Mouse (Mus musculus) thymus, adult 2 months (tissue): ENCODE results near the gene H2-Oa. TPM values are rescaled to one million over a fixed set of nuclear protein-coding genes. Genes with fewer than 3 reads are reported as not detected.

Experiments
- DNase-seq: peaks from one replicate; pipeline ENCODE4 v3.0.0; 2021
- H3K27ac ChIP-seq: fragments of 200-500 bp; 2 replicates; pipeline ENCODE4 v1.5.1; 2012; ENCODE audit warnings: low read length, control low read depth; ENCODE audit not compliant: control insufficient read depth, insufficient read depth
- H3K27me3 ChIP-seq: fragments of 200-500 bp; 2 replicates; pipeline ENCODE4 v1.6.1; 2012; ENCODE audit warnings: mild to moderate bottlenecking, low read length, moderate library complexity, mixed read lengths; ENCODE audit not compliant: control insufficient read depth, insufficient read depth
- H3K36me3 ChIP-seq: fragments of 200-500 bp; 2 replicates; pipeline ENCODE4 v1.6.1; 2012; ENCODE audit warnings: mild to moderate bottlenecking, low read length, moderate library complexity; ENCODE audit not compliant: control insufficient read depth, insufficient read depth
- H3K4me1 ChIP-seq: fragments of 200-500 bp; replicated peaks from 2 replicates; pipeline ENCODE4 v1.6.1; 2012; ENCODE audit warnings: low read length; ENCODE audit not compliant: control insufficient read depth, insufficient read depth
- H3K4me3 ChIP-seq: fragments of 200-500 bp; 2 replicates; pipeline ENCODE4 v1.5.1; 2012; ENCODE audit warnings: mild to moderate bottlenecking, low read length, control low read depth, moderate library complexity; ENCODE audit not compliant: control insufficient read depth, insufficient read depth
- CTCF ChIP-seq: fragments of 200-500 bp; IDR thresholded peaks from 2 replicates; pipeline ENCODE4 v1.5.1; 2012; ENCODE audit warnings: mild to moderate bottlenecking, control low read depth, low read length, moderate library complexity, borderline replicate concordance; ENCODE audit not compliant: control insufficient read depth, poor library complexity, insufficient read depth; ENCODE audit errors: extremely low read depth
- POLR2A ChIP-seq: fragments of 200-500 bp; IDR thresholded peaks from 2 replicates; pipeline ENCODE4 v1.6.1; 2012; ENCODE audit warnings: mild to moderate bottlenecking, low read length, control low read depth, moderate library complexity; ENCODE audit not compliant: control insufficient read depth, poor library complexity, insufficient read depth; ENCODE audit errors: extremely low read depth
- WGBS: fragments of 180-500 bp; shearing (Covaris S2); methylation state at CpG from one replicate; pipeline ENCODE4 v1.1.7; 2018; 5-methylcytosine and 5-hydroxymethylcytosine counted together
- polyA plus RNA-seq: library from polyadenylated mRNA; depleted of rRNA; stranded (reverse); fragments of >200 nt; gene quantifications from 2 replicates; pipeline ENCODE4 v1.2.3, GENCODE M21; 2012

H2-Oa gene
- polyA plus RNA-seq, 1 experiment = 154 TPM

DNA sequence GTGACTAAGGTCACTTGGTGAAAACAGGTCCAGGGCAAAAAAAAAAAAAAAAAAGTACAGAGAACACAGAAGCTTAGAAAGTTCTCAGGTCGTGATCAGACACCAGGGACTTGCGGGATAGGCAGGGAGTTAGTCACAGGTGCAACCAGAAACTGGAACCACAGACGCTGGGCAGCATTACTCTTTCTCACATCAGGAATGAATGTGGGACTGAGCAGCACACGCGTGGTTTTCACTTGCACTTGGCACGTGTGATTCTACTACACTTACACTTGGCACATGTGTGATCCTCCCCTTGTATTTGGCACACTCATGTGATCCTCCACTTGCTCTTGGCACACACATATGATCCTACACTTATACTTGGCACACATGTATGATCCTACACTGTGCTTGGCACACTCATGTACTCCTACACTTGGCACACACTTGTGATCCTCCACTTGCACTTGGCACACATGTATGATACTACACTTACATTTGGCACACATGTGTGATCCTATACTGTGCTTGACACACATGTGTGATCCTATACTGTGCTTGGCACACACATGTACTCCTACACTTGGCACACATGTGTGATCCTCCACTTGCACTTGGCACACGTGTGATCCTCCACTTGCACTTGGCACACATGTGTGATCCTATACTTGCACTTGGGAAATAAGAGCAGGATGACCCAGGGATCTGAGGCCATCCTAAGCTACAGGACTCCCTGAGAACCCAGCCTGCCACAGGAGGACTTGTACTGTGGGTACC lies 15.1 kb downstream of the H2-Oa start:
- WGBS = 34% methylated on average over 7 of the region's 7 CpGs
- TF ChIP-seq POLR2A (no peak), CTCF (no peak)
- DNase-seq = no peak
- peaks cover 6% of the 10 kb centered on the region for H3K4me1 ChIP-seq
- no peak overlapping the region for H3K27ac ChIP-seq
- H3K27me3 ChIP-seq = no peaks in the 10 kb centered on the region
- peaks cover 20% of the 10 kb centered on the region for H3K36me3 ChIP-seq
- H3K4me3 ChIP-seq = no peak overlapping the region

DNA sequence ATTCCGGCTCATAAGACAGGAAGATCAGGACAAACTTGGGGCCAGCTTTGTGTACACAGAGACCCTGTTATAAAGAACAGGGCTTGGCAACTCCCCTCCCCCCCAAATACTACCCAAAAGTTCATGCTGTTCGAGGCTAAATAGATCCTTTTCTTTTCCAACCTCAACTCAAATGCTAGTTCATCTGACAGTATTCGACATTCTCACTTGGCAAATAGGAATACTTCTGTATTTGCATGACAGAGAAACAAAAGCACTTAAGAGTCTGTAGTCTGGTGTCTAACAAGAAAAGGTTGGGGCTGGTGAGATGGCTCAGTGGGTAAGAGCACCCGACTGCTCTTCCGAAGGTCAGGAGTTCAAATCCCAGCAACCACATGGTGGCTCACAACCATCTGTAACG lies 16.3 kb downstream of the H2-Oa start:
- DNase-seq = no peak
- H3K27ac ChIP-seq = no peak overlapping the region
- TF ChIP-seq CTCF (no peak), POLR2A (no peak)
- H3K27me3 ChIP-seq = no peaks in the 10 kb centered on the region
- H3K4me1 ChIP-seq = peaks cover 3% of the 10 kb centered on the region
- WGBS = 95% methylated on average over 5 of the region's 6 CpGs
- H3K4me3 ChIP-seq = no peak overlapping the region
- H3K36me3 ChIP-seq = peaks cover 32% of the 10 kb centered on the region

DNA sequence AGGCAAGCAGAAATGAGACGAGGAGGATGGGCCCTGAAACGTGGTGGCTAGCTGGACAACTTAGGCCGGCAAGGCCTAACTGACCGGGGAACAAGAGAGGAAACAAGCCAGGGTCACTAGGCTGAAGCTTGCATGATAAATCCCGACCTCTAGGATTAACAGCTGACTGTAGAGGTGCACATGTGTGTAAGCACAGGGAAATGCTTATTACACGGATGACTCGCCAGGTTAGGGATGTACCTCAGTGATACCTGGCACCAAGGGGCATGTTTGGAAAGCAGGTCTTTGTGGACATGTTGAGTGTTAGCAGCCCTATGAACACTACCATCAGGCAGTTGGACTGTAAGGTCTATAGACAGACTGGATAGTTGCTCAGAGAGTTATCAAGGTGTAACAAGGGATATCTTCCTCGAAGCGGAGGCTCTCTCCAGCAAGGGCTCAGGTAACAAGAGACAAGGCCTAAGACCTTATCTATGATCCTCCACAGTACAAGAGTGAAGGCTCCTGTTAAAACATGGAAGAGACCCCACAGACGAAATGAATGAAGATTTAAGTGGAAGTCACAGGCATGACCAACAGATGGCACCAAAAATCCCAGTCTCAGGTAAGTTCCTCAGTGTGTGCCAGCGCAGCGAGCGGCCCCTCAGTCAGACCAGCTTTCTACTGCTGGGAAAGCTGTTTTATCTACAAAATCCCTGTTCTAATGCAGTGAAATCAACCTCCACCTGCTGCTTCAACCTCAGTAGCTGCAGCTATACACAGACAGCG lies 17.1 kb downstream of the H2-Oa start:
- TF ChIP-seq CTCF (0 out of 2 replicates have a peak, but pooled peaks have one; percentile 34), POLR2A (no peak)
- no peaks in the 10 kb centered on the region for H3K27me3 ChIP-seq
- no peaks in the 10 kb centered on the region; the same call in 1 of the 2 replicates for H3K4me1 ChIP-seq
- WGBS = 78% methylated on average over 14 of the region's 14 CpGs
- peak overlapping the region; percentile 24; the same call in 1 of the 2 replicates for H3K27ac ChIP-seq
- DNase-seq = peak; percentile 53
- no peak overlapping the region for H3K4me3 ChIP-seq
- peaks cover 40% of the 10 kb centered on the region for H3K36me3 ChIP-seq

DNA sequence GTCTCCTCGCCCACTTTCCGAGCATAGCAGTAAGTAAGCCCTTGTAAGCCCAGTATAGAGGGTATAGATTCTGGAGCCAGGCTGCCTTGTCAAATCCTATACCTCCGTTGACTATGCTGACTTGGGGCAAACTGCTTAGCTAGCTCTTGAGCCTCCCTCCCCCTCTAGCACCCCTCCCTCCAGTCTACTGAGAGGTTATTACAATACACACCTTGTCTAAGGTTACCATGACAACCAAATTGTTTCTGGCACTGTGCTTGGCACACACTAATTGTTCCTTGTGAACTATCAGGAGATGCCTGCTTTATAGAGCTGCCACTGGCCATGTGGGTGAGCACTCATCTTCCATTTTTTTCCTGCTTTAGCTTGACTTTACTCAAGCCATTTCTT lies 17.7 kb downstream of the H2-Oa start:
- Histone ChIP-seq H3K4me1 (peaks cover 1% of the 10 kb centered on the region), H3K27ac (peak overlapping the region; percentile 24; the same call in 1 of the 2 replicates), H3K36me3 (peaks cover 45% of the 10 kb centered on the region), H3K4me3 (no peak overlapping the region), H3K27me3 (no peaks in the 10 kb centered on the region)
- WGBS = 78% methylated on average over 3 of the region's 3 CpGs
- no peak for DNase-seq
- no peak for TF ChIP-seq POLR2A
- no peak for TF ChIP-seq CTCF

DNA sequence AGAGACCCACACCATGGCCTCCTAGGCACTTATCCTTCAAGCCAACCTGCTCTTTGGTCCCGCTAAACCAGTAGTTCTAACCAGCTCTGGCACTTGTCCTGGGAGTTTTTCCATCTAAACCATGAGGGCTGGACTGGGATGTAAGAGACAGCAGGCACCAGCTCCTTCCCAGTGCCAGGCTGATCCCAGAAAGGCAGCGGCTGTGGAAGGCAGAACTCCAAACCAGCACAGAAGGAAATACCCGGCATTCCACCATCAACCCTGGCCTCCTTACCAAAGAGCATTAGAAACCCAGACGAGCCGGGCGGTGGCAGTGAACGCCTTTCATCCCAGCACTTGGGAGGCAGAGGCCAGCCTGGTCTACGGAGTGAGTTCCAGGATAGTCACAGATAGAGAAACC lies 18.2 kb downstream of the H2-Oa start:
- Histone ChIP-seq H3K36me3 (peaks cover 50% of the 10 kb centered on the region), H3K4me1 (peaks cover 4% of the 10 kb centered on the region), H3K4me3 (no peak overlapping the region), H3K27ac (no peak overlapping the region), H3K27me3 (no peaks in the 10 kb centered on the region)
- WGBS = 97% methylated on average over 8 of the region's 8 CpGs
- TF ChIP-seq CTCF = no peak
- DNase-seq = no peak

DNA sequence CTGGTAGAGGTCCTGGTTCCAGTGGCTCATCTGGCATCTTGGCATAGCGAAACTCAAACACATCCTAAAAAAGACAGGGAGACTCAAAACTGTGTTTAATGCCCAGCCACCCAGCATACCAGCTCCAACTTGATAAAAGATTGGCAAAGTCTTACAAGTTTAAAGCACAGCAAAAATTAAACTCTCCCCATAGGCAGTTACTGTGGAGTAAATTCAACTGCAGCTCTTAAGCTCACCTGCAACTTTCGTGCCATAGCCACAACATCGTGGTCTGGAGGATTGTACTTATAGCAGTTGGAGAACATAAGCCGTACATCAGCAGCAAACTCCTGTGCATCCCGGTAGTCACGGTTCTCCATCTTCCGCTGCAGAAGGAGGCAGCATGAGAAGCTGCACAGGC lies 22.0 kb downstream of the H2-Oa start:
- peaks cover 69% of the 10 kb centered on the region for H3K36me3 ChIP-seq
- H3K4me3 ChIP-seq = no peak overlapping the region
- DNase-seq = no peak
- peaks cover 12% of the 10 kb centered on the region for H3K4me1 ChIP-seq
- H3K27ac ChIP-seq = no peak overlapping the region
- no peak for TF ChIP-seq POLR2A
- no peak for TF ChIP-seq CTCF
- H3K27me3 ChIP-seq = no peaks in the 10 kb centered on the region
- 90% methylated on average over 7 of the region's 7 CpGs for WGBS
